Mouse (Mus musculus) inflammation-experienced regulatory T-cells, adult 16 weeks (primary cell): ENCODE measurements around the gene Clec2i. TPM values are rescaled to one million over a fixed set of nuclear protein-coding genes. Genes with fewer than 3 reads are reported as not detected.

Experiments used
- polyA plus RNA-seq: library from polyadenylated mRNA; unstranded; fragments of 100-300 nt; shearing (Covaris generic); gene quantifications from one replicate; pipeline ENCODE4 v1.2.1, GENCODE M21; 2017

The Clec2i gene
- polyA plus RNA-seq: 140 TPM

GRCm38 (mm10) chr6:128887091-128887790, at the start of gene Clec2i:
Gene Clec2i (plus strand): TSS chr6:128887588.

DNA sequence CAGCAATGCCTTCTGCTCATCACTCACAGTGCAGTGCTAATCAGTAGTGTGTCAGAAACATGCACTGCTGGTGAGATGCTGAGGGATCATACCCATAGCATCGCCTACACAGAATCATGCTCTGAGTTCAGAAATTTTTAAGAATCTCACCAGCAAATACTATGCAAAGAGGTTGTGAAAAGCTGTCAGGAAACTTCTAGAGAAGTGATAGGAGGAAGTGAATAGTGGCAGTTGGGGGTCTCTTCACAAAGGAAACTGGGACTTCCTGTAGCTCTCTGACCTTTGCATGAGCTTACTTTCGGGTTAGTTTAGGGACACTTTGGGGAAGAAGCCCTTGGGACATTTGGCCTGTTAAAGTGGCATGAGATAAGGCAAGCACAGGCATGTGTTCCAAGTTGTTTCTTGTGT, 3.6 kb downstream of the Clec2i start, which contains the start of gene BC035044:
Gene BC035044 (minus strand): TSS at position 179 of the 408 bp plus-strand sequence.

DNA sequence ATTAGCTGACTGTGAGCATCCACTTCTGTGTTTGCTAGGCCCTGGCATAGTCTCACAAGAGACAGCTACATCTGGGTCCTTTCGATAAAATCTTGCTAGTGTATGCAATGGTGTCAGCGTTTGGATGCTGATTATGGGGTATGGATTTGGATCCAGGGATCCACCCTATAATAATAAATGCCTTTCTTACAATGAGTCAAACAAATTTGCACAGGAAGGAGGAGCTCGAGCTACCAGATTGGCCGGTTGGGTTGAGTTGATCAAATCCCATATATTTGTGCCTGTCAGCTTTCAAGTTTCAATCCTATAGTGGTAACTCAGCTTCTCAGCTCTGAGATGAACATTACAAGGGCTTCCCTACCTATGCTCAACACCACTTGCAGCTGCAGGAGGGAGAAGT, 46.7 kb downstream of the Clec2i start, which contains the start of gene Clec2g:
Gene Clec2g (plus strand): TSS at position 301 of the 400 bp plus-strand sequence.

Other genes starting within 250 kb of the Clec2i start
- gene Clec2h, start 225.2 kb upstream of the Clec2i start, polyA plus RNA-seq: not detected
- gene Klrb1, start 164.5 kb upstream of the Clec2i start, polyA plus RNA-seq: not detected
- gene Klrb1c, start 98.4 kb upstream of the Clec2i start, polyA plus RNA-seq: 5.5 TPM
- not detected for gene Gm44511, start 61.3 kb upstream of the Clec2i start, polyA plus RNA-seq
- gene Klrb1b, start 61.3 kb upstream of the Clec2i start, polyA plus RNA-seq: 0.13 TPM
- 3.7 TPM for gene BC035044, start 3.5 kb downstream of the Clec2i start, polyA plus RNA-seq
- not detected for gene Clec2g, start 46.8 kb downstream of the Clec2i start, polyA plus RNA-seq
- gene Klrb1f, start 158.3 kb downstream of the Clec2i start, polyA plus RNA-seq: 5.2 TPM
- not detected for gene Clec2e, start 213.3 kb downstream of the Clec2i start, polyA plus RNA-seq